Mouse (Mus musculus): Measurements from ENCODE around the gene Zfp827.

GRCm38 (mm10) chr8:79127211-79127816, 99.1 kb downstream of the Zfp827 start:
- TF ChIP-seq POLR2A (IDR thresholded peaks at IDR 0.05; ENCODE audit: insufficient read depth, low read depth, low read length) (no peak), CTCF (IDR thresholded peaks at IDR 0.05; ENCODE audit: insufficient read depth, low read depth, low read length) (no peak)
